ENCODE assay signal across 16 mouse cellular contexts in genomic region chr14:74358730-74359444, GRCm38 (mm10).
"Had no signal": no experiment of that assay in that cellular context is flagged by ENCODE, and none has a peak within 500 bp of the region (broad histone marks: within the 10 kb centered on the region; RNA-seq: fewer than 3 reads in every experiment).

No protein-coding gene starts in this region.

- H3K9ac ChIP-seq: lung, embryonic 14.5 days; midbrain, embryonic 12.5 days; neural tube, embryonic 13.5 days; neural tube, embryonic 15.5 days had no signal

- ATAC-seq: midbrain, embryonic 16.5 days had no signal

- H3K4me3 ChIP-seq: midbrain, embryonic 10.5 days; midbrain, embryonic 12.5 days; myocyte; neural tube, embryonic 13.5 days; neural tube, embryonic 15.5 days had no signal

- H3K4me2 ChIP-seq: lung, embryonic 14.5 days; midbrain, embryonic 12.5 days; neural tube, embryonic 13.5 days; neural tube, embryonic 15.5 days had no signal

- H3K27me3 ChIP-seq: midbrain, embryonic 12.5 days; neural tube, embryonic 13.5 days; neural tube, embryonic 15.5 days had no signal

- DNase-seq: lung, embryonic 14.5 days; lung, postnatal 10 days; lung, postnatal 4 days; midbrain, embryonic 14.5 days; retina, postnatal 1 day; right cerebral cortex, adult 18-20 months; right cerebral cortex, postnatal 25 days; right cerebral cortex, postnatal 4 days; spleen, adult 18-20 months; thymus, postnatal 4 days had no signal

- H3K27ac ChIP-seq: midbrain, embryonic 10.5 days; midbrain, embryonic 12.5 days; neural tube, embryonic 13.5 days; neural tube, embryonic 15.5 days had no signal

- H3K9me3 ChIP-seq: midbrain, embryonic 10.5 days; midbrain, embryonic 12.5 days; neural tube, embryonic 13.5 days; neural tube, embryonic 15.5 days had no signal

- H3K4me1 ChIP-seq: neural tube, embryonic 13.5 days; neural tube, embryonic 15.5 days had no signal

- H3K36me3 ChIP-seq: midbrain, embryonic 10.5 days; midbrain, embryonic 12.5 days; neural tube, embryonic 13.5 days; neural tube, embryonic 15.5 days had no signal
